In genomic region chr14:105259035-105259880, GRCm38 (mm10) we compare ENCODE assay signal across 8 mouse cellular contexts. TPM values are rescaled to one million over a fixed set of nuclear protein-coding genes. Genes with fewer than 3 reads are reported as not detected.
DNase-seq lines count a peak whose midpoint lies in the region; ATAC-seq and TF ChIP-seq lines count a peak whose summit lies in the region.

No protein-coding gene starts in this region.

- no peak for TF ChIP-seq POLR2A in CH12.LX (IDR thresholded peaks at IDR 0.05; ENCODE audit: low read depth, low read length)

- DNase-seq in CH12.LX (ENCODE audit: extremely low read depth), result peak; percentile 35
- DNase-seq in adrenal gland, adult 18-20 months (ENCODE audit: low spot score in 2 of 2), result peak; percentile 54 to 57
- DNase-seq in embryo, embryonic 10 days (ENCODE audit: low spot score), result peak; percentile 44
- peak; percentile 33 for DNase-seq in kidney, postnatal 0 days (ENCODE audit: low spot score)
- DNase-seq in lung, postnatal 0 days (ENCODE audit: low spot score), result peak; percentile 53
- DNase-seq in ovary, postnatal 14 days (ENCODE audit: low spot score), result peak; percentile 16
- peak; percentile 22 to 39 for DNase-seq in urinary bladder, postnatal 36 days (ENCODE audit: low spot score in 2 of 2)

- H3K4me3 ChIP-seq in CH12.LX (replicated peaks in 1 of 3; ENCODE audit: low read depth in 2 of 3, low read length in 2 of 3, poor library complexity in 1 of 3), result peak overlapping the region; percentile 35 to 82 (median 72)
- H3K4me3 ChIP-seq in heart, embryonic 13.5 days, result peak overlapping the region; percentile 95
- H3K4me3 ChIP-seq in kidney, postnatal 0 days (replicated peaks; ENCODE audit: low read depth, low read length), result peak overlapping the region; percentile 95
- H3K4me3 ChIP-seq in lung, postnatal 0 days (ENCODE audit: low read depth, low read length), result peak overlapping the region; percentile 92

- no peak overlapping the region; the same call in 1 of the 2 replicates for H3K27ac ChIP-seq in CH12.LX (ENCODE audit: insufficient read depth, low read depth)
- H3K27ac ChIP-seq in heart, embryonic 13.5 days (replicated peaks), result peak overlapping the region; percentile 94
- peak overlapping the region; percentile 93 for H3K27ac ChIP-seq in kidney, postnatal 0 days
- peak overlapping the region; percentile 92 for H3K27ac ChIP-seq in lung, postnatal 0 days (ENCODE audit: low read length)

- 9% methylated on average over 31 of the region's 34 CpGs for WGBS in heart, embryonic 13.5 days
- WGBS in kidney, postnatal 0 days, result 7% methylated on average over 33 of the region's 34 CpGs
- 7% methylated on average over 24 of the region's 34 CpGs for WGBS in lung, postnatal 0 days

- peaks cover 0 to 7% of the 10 kb centered on the region in 2 experiments; a peak in 2 of 4 replicates for H3K4me1 ChIP-seq in CH12.LX (ENCODE audit: control insufficient read depth in 1 of 2, insufficient read depth in 2 of 2)
- H3K4me1 ChIP-seq in heart, embryonic 13.5 days, result peaks cover 11% of the 10 kb centered on the region
- no peaks in the 10 kb centered on the region for H3K4me1 ChIP-seq in kidney, postnatal 0 days (replicated peaks; ENCODE audit: insufficient read depth, low read length)
- no peaks in the 10 kb centered on the region for H3K4me1 ChIP-seq in lung, postnatal 0 days (ENCODE audit: insufficient read depth, low read depth, low read length)

- ATAC-seq in heart, embryonic 13.5 days (ENCODE audit: extremely low read depth, insufficient number of reproducible peaks, low FRiP score, low TSS enrichment), result peak; percentile 64; the same call in 1 of the 2 replicates
- peak; percentile 70 for ATAC-seq in kidney, postnatal 0 days (replicated peaks; ENCODE audit: low FRiP score, low read depth)
- ATAC-seq in lung, postnatal 0 days, result peak; percentile 65

- in situ Hi-C loops in CH12.LX (cut with MboI; ENCODE audit: low pct_ligation_motif_present, low pct_unique_long_range_greater_than_20kb, low sequenced_read_pairs), result no loop called here

- no peaks in the 10 kb centered on the region for H3K9me3 ChIP-seq in CH12.LX (replicated peaks; ENCODE audit: low read length)
- no peaks in the 10 kb centered on the region for H3K9me3 ChIP-seq in heart, embryonic 13.5 days
- H3K9me3 ChIP-seq in kidney, postnatal 0 days (replicated peaks; ENCODE audit: low read length), result no peaks in the 10 kb centered on the region
- no peaks in the 10 kb centered on the region for H3K9me3 ChIP-seq in lung, postnatal 0 days (ENCODE audit: low read length)

- peaks cover 6% of the 10 kb centered on the region for H3K27me3 ChIP-seq in CH12.LX (replicated peaks)
- no peaks in the 10 kb centered on the region for H3K27me3 ChIP-seq in heart, embryonic 13.5 days (replicated peaks)
- no peaks in the 10 kb centered on the region for H3K27me3 ChIP-seq in kidney, postnatal 0 days (ENCODE audit: insufficient read depth, low read length)
- H3K27me3 ChIP-seq in lung, postnatal 0 days (replicated peaks; ENCODE audit: insufficient read depth, low read length), result no peaks in the 10 kb centered on the region

- H3K36me3 ChIP-seq in CH12.LX (replicated peaks in 1 of 2; ENCODE audit: control insufficient read depth in 1 of 2, insufficient read depth in 1 of 2, low read length in 1 of 2), result no peaks in the 10 kb centered on the region
- H3K36me3 ChIP-seq in heart, embryonic 13.5 days, result no peaks in the 10 kb centered on the region
- H3K36me3 ChIP-seq in kidney, postnatal 0 days (ENCODE audit: insufficient read depth, low read length), result no peaks in the 10 kb centered on the region
- no peaks in the 10 kb centered on the region for H3K36me3 ChIP-seq in lung, postnatal 0 days (ENCODE audit: insufficient read depth, low read length)

- TF ChIP-seq CTCF in CH12.LX (conservative IDR thresholded peaks at IDR 0.05 in 1 of 2, IDR thresholded peaks at IDR 0.05 in 1 of 2; ENCODE audit: low read depth in 2 of 2, low read length in 2 of 2), result no peak
- TF ChIP-seq CTCF in kidney, postnatal 0 days (IDR thresholded peaks at IDR 0.05; ENCODE audit: low read depth), result peak; percentile 35
- peak; percentile 50 for TF ChIP-seq CTCF in lung, postnatal 0 days (IDR thresholded peaks at IDR 0.05)

- H3K79me2 ChIP-seq in CH12.LX (replicated peaks; ENCODE audit: control insufficient read depth, extremely low read depth, insufficient read depth, poor library complexity, severe bottlenecking), result no peaks in the 10 kb centered on the region; the same call in 1 of the 2 replicates

- H3K9ac ChIP-seq in CH12.LX (ENCODE audit: insufficient read depth, low read depth), result peak overlapping the region; percentile 41
- peak overlapping the region; percentile 96 for H3K9ac ChIP-seq in heart, embryonic 13.5 days
- peak overlapping the region; percentile 95 for H3K9ac ChIP-seq in kidney, postnatal 0 days (ENCODE audit: low read depth, low read length)
- peak overlapping the region; percentile 82 for H3K9ac ChIP-seq in lung, postnatal 0 days (replicated peaks; ENCODE audit: low read depth)

- TF ChIP-seq EP300 in CH12.LX (IDR thresholded peaks at IDR 0.05; ENCODE audit: low read length), result no peak
- no peak for TF ChIP-seq EP300 in lung, postnatal 0 days (IDR thresholded peaks at IDR 0.05)

- H3K4me2 ChIP-seq in CH12.LX (ENCODE audit: insufficient read depth, low read depth, poor library complexity, severe bottlenecking), result peak overlapping the region; percentile 73
- H3K4me2 ChIP-seq in heart, embryonic 13.5 days, result peak overlapping the region; percentile 82
- H3K4me2 ChIP-seq in kidney, postnatal 0 days (ENCODE audit: low read length), result peak overlapping the region; percentile 77
- H3K4me2 ChIP-seq in lung, postnatal 0 days (replicated peaks; ENCODE audit: low read depth, low read length), result peak overlapping the region; percentile 84

- no peak for TF ChIP-seq RAD21 in CH12.LX (IDR thresholded peaks at IDR 0.05; ENCODE audit: low read depth, low read length)

- dilution Hi-C loops in CH12.LX (cut with MboI; ENCODE audit: extremely low pct_ligation_motif_present, extremely low pct_unique_long_range_greater_than_20kb, low sequenced_read_pairs), result no loop called here

TF ChIP-seq in CH12.LX, 34 proteins besides CTCF, POLR2A, EP300 and RAD21:
- TF ChIP-seq E2F4 (IDR thresholded peaks at IDR 0.05; ENCODE audit: insufficient replicate concordance, low read depth, low read length) (no peak), CHD1 (IDR thresholded peaks at IDR 0.05; ENCODE audit: low read depth, low read length) (no peak), TBP (conservative IDR thresholded peaks at IDR 0.05; ENCODE audit: low read depth, low read length) (0 out of 2 replicates have a peak, but pooled peaks have one; percentile 41), USF1 (IDR thresholded peaks at IDR 0.05; ENCODE audit: low read depth, low read length) (no peak), CHD2 (IDR thresholded peaks at IDR 0.05; ENCODE audit: low read length) (no peak), MAFK (IDR thresholded peaks at IDR 0.05; ENCODE audit: insufficient replicate concordance, low read length) (peak; percentile 66; the same call in 1 of the 2 replicates), HCFC1 (IDR thresholded peaks at IDR 0.05; ENCODE audit: low read depth, low read length) (no peak), MEF2A (IDR thresholded peaks at IDR 0.05; ENCODE audit: borderline replicate concordance, low read depth, low read length) (0 out of 2 replicates have a peak, but pooled peaks have one; percentile 22), ZNF384 (IDR thresholded peaks at IDR 0.05; ENCODE audit: low read depth, low read length) (peak; percentile 65)

RNA-seq across cellular contexts. Expression of gene Ndfip2, which starts 0.9 kb away (rescaled TPM):
- total RNA-seq in CH12.LX (2012; rRNA removed), result 12.6 and 14.1 TPM in 2 replicates
- total RNA-seq in CH12.LX (2014; rRNA removed), result 49.4 and 49.6 TPM in 2 replicates
- 18.0 and 19.0 TPM in 2 replicates for polyA plus RNA-seq in CH12.LX (2012; ENCODE audit: insufficient read length, low read depth)
- 10 to 100 TPM; 34.7 to 40.3 TPM for total RNA-seq in adrenal gland, adult 18-20 months (2021)
- polyA plus RNA-seq in heart, embryonic 13.5 days (2015; fragmentation: Nextera tagmentation; extraction: Ambion mirVana), result 46.9 and 52.1 TPM in 2 replicates
- polyA plus RNA-seq in kidney, postnatal 0 days (2015; fragmentation: Nextera tagmentation; extraction: Ambion mirVana), result 96.7 and 99.0 TPM in 2 replicates
- 76.7 and 81.0 TPM in 2 replicates for polyA plus RNA-seq in lung, postnatal 0 days (2015; fragmentation: Nextera tagmentation; extraction: Ambion mirVana)

Comparison
In these comparisons a context has a peak if more than half of its experiments do, and no peak if none do; other contexts are left out.
1. H3K9ac ChIP-seq: peak in every context shown above with its lines; median percentile 96 in heart, embryonic 13.5 days; 95 in kidney, postnatal 0 days; 82 in lung, postnatal 0 days; 41 in CH12.LX.
2. CTCF ChIP-seq: peak in kidney, postnatal 0 days (single experiment) and lung, postnatal 0 days (single experiment); none in CH12.LX (0 of 2).
3. Peak in every context shown above with its lines, with median percentiles within 50 percentile points of each other: DNase-seq, H3K4me2 ChIP-seq, H3K4me3 ChIP-seq and ATAC-seq.